Mouse (Mus musculus): ENCODE data around the gene 6430531B16Rik. TPM values are rescaled to one million over a fixed set of nuclear protein-coding genes. Genes with fewer than 3 reads are reported as not detected.

6430531B16Rik gene
- polyA plus RNA-seq (2015; fragmentation: Nextera tagmentation; extraction: Ambion mirVana), result 0.24 and 0.34 TPM in 2 replicates

GRCm38 (mm10) chr7:139978278-139978892, at the start of gene 6430531B16Rik:
Gene 6430531B16Rik, minus strand, starts transcription at chr7:139978755.
- Histone ChIP-seq H3K9me3 (replicated peaks; ENCODE audit: control insufficient read depth, low read length) (no peaks in the 10 kb centered on the region), H3K4me1 (ENCODE audit: control insufficient read depth, insufficient read depth, low read length) (peaks cover 10% of the 10 kb centered on the region; the same call in 1 of the 2 replicates), H3K36me3 (ENCODE audit: control insufficient read depth, insufficient read depth, low read length) (no peaks in the 10 kb centered on the region), H3K4me3 (replicated peaks; ENCODE audit: low read length) (peak within 1 kb of the TSS; percentile 64), H3K27me3 (ENCODE audit: control insufficient read depth, insufficient read depth, low read length) (no peaks in the 10 kb centered on the region), H3K27ac (ENCODE audit: low read length) (peak within 1 kb of the TSS; percentile 41; the same call in 1 of the 2 replicates), H3K4me2 (ENCODE audit: low read depth, low read length) (peak within 1 kb of the TSS; percentile 82), H3K9ac (ENCODE audit: low read length) (peak within 1 kb of the TSS; percentile 73)
- ATAC-seq (ENCODE audit: insufficient read depth, low FRiP score), result peak; percentile 92
- whole genome bisulfite sequencing, result 3% methylated on average over 32 of the region's 32 CpGs

GRCm38 (mm10) chr7:140011336-140011735, 32.8 kb upstream of the 6430531B16Rik start:
- H3K36me3 ChIP-seq (ENCODE audit: control insufficient read depth, insufficient read depth, low read length), result 0 out of 2 replicates have a peak, but pooled peaks cover 16% of the 10 kb centered on the region
- H3K4me1 ChIP-seq (ENCODE audit: control insufficient read depth, insufficient read depth, low read length), result no peaks in the 10 kb centered on the region
- WGBS, result 95% methylated on average over 17 of the region's 17 CpGs
- H3K4me2 ChIP-seq (ENCODE audit: low read depth, low read length), result no peak overlapping the region
- H3K4me3 ChIP-seq (replicated peaks; ENCODE audit: low read length), result no peak overlapping the region
- no peak overlapping the region for H3K27ac ChIP-seq (ENCODE audit: low read length)
- H3K9ac ChIP-seq (ENCODE audit: low read length), result no peak overlapping the region
- H3K9me3 ChIP-seq (replicated peaks; ENCODE audit: control insufficient read depth, low read length), result no peaks in the 10 kb centered on the region
- ATAC-seq (ENCODE audit: insufficient read depth, low FRiP score), result no peak
- H3K27me3 ChIP-seq (ENCODE audit: control insufficient read depth, insufficient read depth, low read length), result no peaks in the 10 kb centered on the region

GRCm38 (mm10) chr7:140007781-140008180, 29.2 kb upstream of the 6430531B16Rik start:
- Histone ChIP-seq H3K4me2 (ENCODE audit: low read depth, low read length) (no peak overlapping the region), H3K9me3 (replicated peaks; ENCODE audit: control insufficient read depth, low read length) (no peaks in the 10 kb centered on the region), H3K4me1 (ENCODE audit: control insufficient read depth, insufficient read depth, low read length) (no peaks in the 10 kb centered on the region), H3K9ac (ENCODE audit: low read length) (no peak overlapping the region), H3K4me3 (replicated peaks; ENCODE audit: low read length) (no peak overlapping the region), H3K36me3 (ENCODE audit: control insufficient read depth, insufficient read depth, low read length) (peaks cover 20% of the 10 kb centered on the region), H3K27ac (ENCODE audit: low read length) (no peak overlapping the region), H3K27me3 (ENCODE audit: control insufficient read depth, insufficient read depth, low read length) (no peaks in the 10 kb centered on the region)
- ATAC-seq (ENCODE audit: insufficient read depth, low FRiP score), result no peak
- 96% methylated on average over 9 of the region's 9 CpGs for WGBS

GRCm38 (mm10) chr7:140006861-140007611, 28.5 kb upstream of the 6430531B16Rik start:
- Histone ChIP-seq H3K4me1 (ENCODE audit: control insufficient read depth, insufficient read depth, low read length) (no peaks in the 10 kb centered on the region), H3K36me3 (ENCODE audit: control insufficient read depth, insufficient read depth, low read length) (peaks cover 20% of the 10 kb centered on the region), H3K9me3 (replicated peaks; ENCODE audit: control insufficient read depth, low read length) (no peaks in the 10 kb centered on the region), H3K4me2 (ENCODE audit: low read depth, low read length) (no peak overlapping the region), H3K27ac (ENCODE audit: low read length) (no peak overlapping the region), H3K4me3 (replicated peaks; ENCODE audit: low read length) (no peak overlapping the region), H3K27me3 (ENCODE audit: control insufficient read depth, insufficient read depth, low read length) (no peaks in the 10 kb centered on the region), H3K9ac (ENCODE audit: low read length) (no peak overlapping the region)
- 93% methylated on average over 9 of the region's 9 CpGs for WGBS
- ATAC-seq (ENCODE audit: insufficient read depth, low FRiP score), result no peak

GRCm38 (mm10) chr7:140004666-140005065, 26.1 kb upstream of the 6430531B16Rik start:
- Histone ChIP-seq H3K27me3 (ENCODE audit: control insufficient read depth, insufficient read depth, low read length) (no peaks in the 10 kb centered on the region), H3K36me3 (ENCODE audit: control insufficient read depth, insufficient read depth, low read length) (peaks cover 28% of the 10 kb centered on the region), H3K4me3 (replicated peaks; ENCODE audit: low read length) (no peak overlapping the region), H3K9ac (ENCODE audit: low read length) (no peak overlapping the region), H3K9me3 (replicated peaks; ENCODE audit: control insufficient read depth, low read length) (no peaks in the 10 kb centered on the region), H3K4me2 (ENCODE audit: low read depth, low read length) (no peak overlapping the region), H3K4me1 (ENCODE audit: control insufficient read depth, insufficient read depth, low read length) (no peaks in the 10 kb centered on the region), H3K27ac (ENCODE audit: low read length) (no peak overlapping the region)
- 85% methylated on average over 8 of the region's 8 CpGs for WGBS
- no peak for ATAC-seq (ENCODE audit: insufficient read depth, low FRiP score)

- Histone ChIP-seq H3K9ac (ENCODE audit: low read length) (no peak overlapping the region), H3K27ac (ENCODE audit: low read length) (no peak overlapping the region), H3K4me3 (replicated peaks; ENCODE audit: low read length) (no peak overlapping the region), H3K27me3 (ENCODE audit: control insufficient read depth, insufficient read depth, low read length) (no peaks in the 10 kb centered on the region), H3K4me1 (ENCODE audit: control insufficient read depth, insufficient read depth, low read length) (no peaks in the 10 kb centered on the region), H3K36me3 (ENCODE audit: control insufficient read depth, insufficient read depth, low read length) (peaks cover 41% of the 10 kb centered on the region), H3K4me2 (ENCODE audit: low read depth, low read length) (no peak overlapping the region), H3K9me3 (replicated peaks; ENCODE audit: control insufficient read depth, low read length) (no peaks in the 10 kb centered on the region)
- WGBS, result 74% methylated on average over 12 of the region's 12 CpGs
- no peak for ATAC-seq (ENCODE audit: insufficient read depth, low FRiP score)
Observed at GRCm38 (mm10) chr7:140001086-140001740, 22.7 kb upstream of the 6430531B16Rik start.

GRCm38 (mm10) chr7:139998691-139999350, 20.3 kb upstream of the 6430531B16Rik start:
- H3K4me3 ChIP-seq (replicated peaks; ENCODE audit: low read length), result no peak overlapping the region
- H3K9me3 ChIP-seq (replicated peaks; ENCODE audit: control insufficient read depth, low read length), result no peaks in the 10 kb centered on the region
- no peak overlapping the region for H3K9ac ChIP-seq (ENCODE audit: low read length)
- no peak for ATAC-seq (ENCODE audit: insufficient read depth, low FRiP score)
- no peaks in the 10 kb centered on the region for H3K4me1 ChIP-seq (ENCODE audit: control insufficient read depth, insufficient read depth, low read length)
- H3K27ac ChIP-seq (ENCODE audit: low read length), result no peak overlapping the region
- no peaks in the 10 kb centered on the region for H3K27me3 ChIP-seq (ENCODE audit: control insufficient read depth, insufficient read depth, low read length)
- H3K4me2 ChIP-seq (ENCODE audit: low read depth, low read length), result no peak overlapping the region
- H3K36me3 ChIP-seq (ENCODE audit: control insufficient read depth, insufficient read depth, low read length), result peaks cover 30% of the 10 kb centered on the region
- WGBS, result 93% methylated on average over 13 of the region's 13 CpGs

GRCm38 (mm10) chr7:139994676-139995075, 16.1 kb upstream of the 6430531B16Rik start:
- 34% methylated on average over 3 of the region's 3 CpGs for whole genome bisulfite sequencing
- Histone ChIP-seq H3K27ac (ENCODE audit: low read length) (no peak overlapping the region), H3K9me3 (replicated peaks; ENCODE audit: control insufficient read depth, low read length) (no peaks in the 10 kb centered on the region), H3K4me1 (ENCODE audit: control insufficient read depth, insufficient read depth, low read length) (0 out of 2 replicates have a peak, but pooled peaks cover 2% of the 10 kb centered on the region), H3K36me3 (ENCODE audit: control insufficient read depth, insufficient read depth, low read length) (peaks cover 23% of the 10 kb centered on the region; the same call in 1 of the 2 replicates), H3K9ac (ENCODE audit: low read length) (no peak overlapping the region), H3K4me2 (ENCODE audit: low read depth, low read length) (no peak overlapping the region), H3K27me3 (ENCODE audit: control insufficient read depth, insufficient read depth, low read length) (no peaks in the 10 kb centered on the region), H3K4me3 (replicated peaks; ENCODE audit: low read length) (no peak overlapping the region)
- no peak for ATAC-seq (ENCODE audit: insufficient read depth, low FRiP score)
